Mouse (Mus musculus) intestine, postnatal 0 days (tissue): ENCODE data around the gene Arhgef18. TPM values are rescaled to one million over a fixed set of nuclear protein-coding genes. Genes with fewer than 3 reads are reported as not detected.

Source experiments
- ATAC-seq: fragments of 200-750 bp; cut with Nextera tagmentation; 2 replicates; pipeline ENCODE4 v1.8.0; 2017; ENCODE audit warnings: mild to moderate bottlenecking, moderate TSS enrichment, moderate library complexity
- H3K27ac ChIP-seq: fragments of 300-500 bp; sonication (generic); 2 replicates; pipeline ENCODE4 v1.5.1; 2014; ENCODE audit warnings: mild to moderate bottlenecking, low read depth, low read length, moderate library complexity
- H3K27me3 ChIP-seq: fragments of 300-500 bp; sonication (generic); replicated peaks from 2 replicates; pipeline ENCODE4 v1.6.1; 2014; ENCODE audit warnings: low read length, mixed read lengths; ENCODE audit not compliant: control insufficient read depth, insufficient read depth
- H3K36me3 ChIP-seq: fragments of 300-500 bp; sonication (generic); 2 replicates; pipeline ENCODE4 v1.6.1; 2014; ENCODE audit warnings: mild to moderate bottlenecking, moderate library complexity; ENCODE audit not compliant: control insufficient read depth, insufficient read depth
- H3K4me1 ChIP-seq: fragments of 300-500 bp; sonication (generic); replicated peaks from 2 replicates; pipeline ENCODE4 v1.6.1; 2014; ENCODE audit warnings: antibody characterized with exemption, low read length, mixed read lengths; ENCODE audit not compliant: control insufficient read depth, insufficient read depth
- H3K4me2 ChIP-seq: fragments of 300-500 bp; sonication (generic); replicated peaks from 2 replicates; pipeline ENCODE4 v1.6.1; 2014; ENCODE audit warnings: low read depth, mild to moderate bottlenecking, moderate library complexity
- H3K4me3 ChIP-seq: fragments of 300-500 bp; sonication (generic); 2 replicates; pipeline ENCODE4 v1.5.1; 2014; ENCODE audit warnings: low read depth, low read length
- H3K9ac ChIP-seq: fragments of 300-500 bp; sonication (generic); 2 replicates; pipeline ENCODE4 v1.6.1; 2014; ENCODE audit warnings: mild to moderate bottlenecking, low read depth, low read length
- H3K9me3 ChIP-seq: fragments of 300-500 bp; sonication (generic); 2 replicates; pipeline ENCODE4 v1.6.1; 2016; ENCODE audit warnings: mixed run types; ENCODE audit not compliant: control insufficient read depth
- CTCF ChIP-seq: sonication (generic); IDR thresholded peaks from 2 replicates; pipeline ENCODE4 v1.5.1; 2016; ENCODE audit warnings: low read depth, mild to moderate bottlenecking, control low read depth, antibody characterized with exemption, moderate library complexity
- WGBS: fragments of 180-500 bp; shearing (Covaris S2); extraction: QIAGEN DNeasy Blood & Tissue Kit; methylation state at CpG from one replicate; pipeline ENCODE4 v1.1.7; 2014; 5-methylcytosine and 5-hydroxymethylcytosine counted together
- polyA plus RNA-seq: library from polyadenylated mRNA; unstranded; fragments of >200 nt; fragmentation: Nextera tagmentation; extraction: Ambion mirVana; gene quantifications from 2 replicates; pipeline ENCODE4 v1.2.1, GENCODE M21; 2015

Arhgef18 gene
- polyA plus RNA-seq, 1 experiment from 2014 or later, result 4.5 TPM

DNA sequence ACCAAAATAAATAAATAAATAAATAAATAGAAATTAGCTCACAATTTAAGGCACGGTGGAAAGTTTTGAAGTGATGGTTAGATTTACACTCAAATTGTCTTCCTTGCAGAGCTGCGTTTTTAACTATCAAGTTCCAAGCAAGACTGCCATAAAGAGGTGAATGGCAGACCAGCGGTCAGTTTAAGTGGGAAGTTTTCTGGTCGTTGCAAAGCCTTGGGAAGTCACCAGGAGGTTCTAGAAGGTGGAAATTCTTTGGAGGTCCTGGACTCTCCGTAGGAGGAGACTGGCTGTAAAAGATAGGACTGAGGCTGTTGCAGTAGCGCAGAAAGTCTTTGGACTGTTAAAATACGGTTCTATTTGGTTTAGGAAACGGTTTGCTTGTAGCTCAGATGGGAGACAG is 106.9 kb downstream of the Arhgef18 start:
- Histone ChIP-seq H3K27ac (peak overlapping the region; percentile 75), H3K4me1 (peaks cover 3% of the 10 kb centered on the region; the same call in 1 of the 2 replicates), H3K9me3 (no peaks in the 10 kb centered on the region), H3K4me2 (peak overlapping the region; percentile 81), H3K27me3 (no peaks in the 10 kb centered on the region), H3K36me3 (peaks cover 18% of the 10 kb centered on the region), H3K4me3 (peak overlapping the region; percentile 86), H3K9ac (peak overlapping the region; percentile 85)
- no peak for TF ChIP-seq CTCF
- ATAC-seq, result 0 out of 2 replicates have a peak, but pooled peaks have one; percentile 2
- 4% methylated on average over 8 of the region's 8 CpGs for WGBS

DNA sequence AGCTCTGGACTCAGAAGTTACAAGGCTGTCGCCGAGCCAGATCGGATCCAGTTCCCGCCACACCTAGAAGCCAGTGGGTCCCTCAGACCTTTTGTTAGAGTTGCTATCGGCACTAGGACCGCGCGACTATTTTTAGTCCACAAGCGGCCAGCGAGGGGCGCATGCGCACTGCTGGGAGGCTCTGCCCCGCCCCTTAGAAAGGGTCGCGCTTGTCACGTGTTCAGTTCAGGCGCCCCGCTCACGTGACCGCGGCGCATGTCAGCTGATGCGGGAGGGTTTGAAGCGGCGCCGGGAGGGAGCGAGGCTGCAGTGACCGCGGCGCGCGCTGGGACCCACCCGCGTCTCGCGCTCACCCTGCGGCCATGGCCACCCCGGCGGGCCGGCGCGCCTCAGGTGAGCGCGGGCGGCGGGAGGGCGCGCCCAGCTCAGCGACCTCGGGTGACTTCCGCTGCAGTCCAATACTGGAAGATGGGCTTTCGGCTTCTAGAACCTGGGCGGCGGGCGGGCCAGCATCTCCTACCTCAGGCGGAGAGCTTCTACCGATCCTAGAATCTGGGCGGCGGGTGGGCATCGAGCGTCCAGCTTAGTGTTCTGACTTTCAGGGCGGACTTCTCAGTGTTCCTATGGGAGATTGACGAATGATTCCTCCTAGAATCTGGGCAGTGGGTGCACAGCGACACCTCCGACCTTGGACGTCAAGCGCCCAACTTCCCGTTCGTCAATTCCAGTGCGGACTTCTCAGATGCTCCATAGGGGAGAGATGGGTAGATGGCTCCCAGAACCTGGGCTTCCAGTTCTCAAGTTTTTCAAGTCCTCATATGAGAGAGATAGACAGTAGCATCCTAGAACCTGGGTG is 107.7 kb downstream of the Arhgef18 start, which contains the start of gene Mcoln1:
Gene Mcoln1 (plus strand): TSS at position 223 of the 856 bp plus-strand sequence.
- Histone ChIP-seq H3K36me3 (peaks cover 19% of the 10 kb centered on the region), H3K27me3 (no peaks in the 10 kb centered on the region), H3K27ac (peak within 1 kb of the TSS; percentile 75), H3K4me3 (peak within 1 kb of the TSS; percentile 86), H3K9me3 (no peaks in the 10 kb centered on the region), H3K4me1 (peaks cover 3% of the 10 kb centered on the region; the same call in 1 of the 2 replicates), H3K9ac (peak within 1 kb of the TSS; percentile 85), H3K4me2 (peak within 1 kb of the TSS; percentile 81)
- ATAC-seq, result peak; percentile 86
- TF ChIP-seq CTCF, result peak; percentile 48
- WGBS, result under 1% methylated on average over 70 of the region's 70 CpGs

DNA sequence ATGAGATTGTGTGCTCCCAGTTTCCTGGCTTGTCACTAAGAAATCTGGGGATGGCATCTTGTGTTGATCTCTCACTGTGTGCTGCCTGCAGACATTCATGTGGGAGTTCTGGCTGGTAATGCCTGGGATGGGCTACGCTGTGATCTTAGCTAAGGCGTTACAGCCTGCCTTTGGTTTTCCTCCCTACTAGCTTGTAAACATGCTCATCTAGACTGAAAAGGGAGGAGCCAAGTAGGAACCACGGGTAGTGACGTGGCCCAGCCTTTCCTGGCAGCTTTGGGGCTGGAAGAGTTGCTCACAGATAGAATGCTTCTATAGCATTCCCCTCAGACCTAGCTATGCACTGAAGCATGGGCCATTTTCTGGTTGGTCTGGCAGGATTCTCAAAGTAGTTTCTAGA is 109.4 kb downstream of the Arhgef18 start:
- no peaks in the 10 kb centered on the region for H3K9me3 ChIP-seq
- no peak overlapping the region for H3K4me3 ChIP-seq
- WGBS, result 48% methylated on average over 4 of the region's 4 CpGs
- H3K27me3 ChIP-seq, result no peaks in the 10 kb centered on the region
- peak overlapping the region; percentile 81 for H3K4me2 ChIP-seq
- 0 out of 2 replicates have a peak overlapping the region, but pooled peaks have one; percentile 11 for H3K9ac ChIP-seq
- ATAC-seq, result no peak
- no peak overlapping the region for H3K27ac ChIP-seq
- peaks cover 3% of the 10 kb centered on the region; the same call in 1 of the 2 replicates for H3K4me1 ChIP-seq
- H3K36me3 ChIP-seq, result peaks cover 19% of the 10 kb centered on the region; the same call in 1 of the 2 replicates
- no peak for TF ChIP-seq CTCF

Other genes starting within 250 kb of the Arhgef18 start
- 20.7 and 21.3 TPM in 2 replicates for gene Insr, start 113.4 kb upstream of the Arhgef18 start, polyA plus RNA-seq
- 0.16 and 0.41 TPM in 2 replicates for gene A430078G23Rik, start 39.6 kb upstream of the Arhgef18 start, polyA plus RNA-seq
- 14.3 and 14.9 TPM in 2 replicates for gene Pex11g, start 74.7 kb downstream of the Arhgef18 start, polyA plus RNA-seq
- not detected in 2 replicates for gene Tex45, start 77.9 kb downstream of the Arhgef18 start, polyA plus RNA-seq
- 16.5 and 18.1 TPM in 2 replicates for gene Zfp358, start 100.1 kb downstream of the Arhgef18 start, polyA plus RNA-seq
- 105 and 123 TPM in 2 replicates for gene Mcoln1, start 107.5 kb downstream of the Arhgef18 start, polyA plus RNA-seq
- 36.1 and 43.9 TPM in 2 replicates for gene Pnpla6, start 122.4 kb downstream of the Arhgef18 start, polyA plus RNA-seq
- 0.63 and 0.76 TPM in 2 replicates for gene C330021F23Rik, start 175.0 kb downstream of the Arhgef18 start, polyA plus RNA-seq
- gene Camsap3, start 194.3 kb downstream of the Arhgef18 start, polyA plus RNA-seq, result 20.9 and 22.9 TPM in 2 replicates
- gene Xab2, start 228.3 kb downstream of the Arhgef18 start, polyA plus RNA-seq, result 16.8 and 17.5 TPM in 2 replicates
- 152 TPM in 2 replicates for gene Pet100, start 228.5 kb downstream of the Arhgef18 start, polyA plus RNA-seq
- gene Pcp2, start 232.5 kb downstream of the Arhgef18 start, polyA plus RNA-seq, result not detected in 2 replicates
- 163 and 185 TPM in 2 replicates for gene Stxbp2, start 237.9 kb downstream of the Arhgef18 start, polyA plus RNA-seq